Mouse (Mus musculus): Measurements from ENCODE around the gene Ifit3b. TPM values are rescaled to one million over a fixed set of nuclear protein-coding genes. Genes with fewer than 3 reads are reported as not detected.
"Not testable (repeated sequence)": the region's sequence is repeated elsewhere in the genome, so short reads cannot be mapped to it uniquely, and the experiment has no call there.

The Ifit3b gene
- polyA plus RNA-seq, 1 experiment from 2014 or later = not detected

DNA sequence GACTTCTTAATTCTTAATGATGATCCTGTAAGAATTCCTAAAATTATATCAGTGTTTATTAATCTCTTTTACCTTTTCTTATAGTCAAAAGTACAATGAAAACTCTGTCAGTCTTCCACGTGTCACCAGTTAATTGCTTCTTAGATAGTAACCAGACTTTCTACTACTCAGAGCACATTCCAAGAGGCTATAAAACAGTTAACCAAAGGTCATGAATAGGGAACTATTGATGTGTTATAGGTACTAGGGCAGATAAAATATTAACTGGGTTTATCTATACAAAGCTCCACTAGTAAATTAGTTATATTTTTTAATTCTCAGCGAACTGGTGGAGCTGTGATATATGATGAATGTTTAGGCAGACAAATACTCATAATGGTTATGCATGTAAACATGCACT, 19.7 kb downstream of the Ifit3b start:
- no peak overlapping the region for H3K27ac ChIP-seq (replicated peaks; ENCODE audit: low read depth, low read length)
- H3K36me3 ChIP-seq (ENCODE audit: control insufficient read depth, insufficient read depth, low read length) = no peaks in the 10 kb centered on the region
- H3K4me3 ChIP-seq (ENCODE audit: low read depth, low read length) = no peak overlapping the region
- no peaks in the 10 kb centered on the region for H3K27me3 ChIP-seq (replicated peaks; ENCODE audit: control insufficient read depth, insufficient read depth, low read length)
- no peaks in the 10 kb centered on the region for H3K9me3 ChIP-seq (ENCODE audit: control insufficient read depth, low read length)
- no peak for ATAC-seq (ENCODE audit: low read depth)
- H3K9ac ChIP-seq (ENCODE audit: low read depth, low read length) = no peak overlapping the region
- DNase-seq (ENCODE audit: low spot score) = no peak
- WGBS = 69% methylated on average over 2 of the region's 2 CpGs
- no peak overlapping the region for H3K4me2 ChIP-seq (ENCODE audit: low read depth, low read length)
- no peaks in the 10 kb centered on the region for H3K4me1 ChIP-seq (ENCODE audit: control insufficient read depth, insufficient read depth, low read length)

DNA sequence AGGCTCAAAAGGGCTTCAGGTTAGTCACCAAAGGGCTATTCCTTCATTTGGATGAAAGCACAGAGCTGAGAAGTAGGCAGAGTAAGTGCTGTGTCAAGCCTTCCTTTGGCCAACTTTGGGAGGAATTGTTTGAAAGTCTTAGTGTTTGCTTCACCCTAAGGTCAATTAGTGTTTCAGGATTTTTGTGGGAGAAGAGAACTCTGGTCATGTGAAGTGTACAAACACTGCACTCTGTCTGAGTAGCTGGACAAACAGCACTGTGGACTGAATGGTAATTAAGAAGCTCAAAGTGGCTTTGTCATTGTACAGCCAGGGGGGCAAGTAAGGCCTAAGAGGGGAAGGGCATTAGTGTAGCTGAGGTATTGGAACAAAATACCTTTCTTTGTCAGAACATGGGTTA, 23.7 kb downstream of the Ifit3b start:
- no peaks in the 10 kb centered on the region for H3K36me3 ChIP-seq (ENCODE audit: control insufficient read depth, insufficient read depth, low read length)
- ATAC-seq (ENCODE audit: low read depth) (no peak), DNase-seq (ENCODE audit: low spot score) (no peak)
- no peak overlapping the region for H3K4me3 ChIP-seq (ENCODE audit: low read depth, low read length)
- H3K27ac ChIP-seq (replicated peaks; ENCODE audit: low read depth, low read length) = no peak overlapping the region
- H3K4me2 ChIP-seq (ENCODE audit: low read depth, low read length) = no peak overlapping the region
- no peaks in the 10 kb centered on the region for H3K9me3 ChIP-seq (ENCODE audit: control insufficient read depth, low read length)
- H3K27me3 ChIP-seq (replicated peaks; ENCODE audit: control insufficient read depth, insufficient read depth, low read length) = no peaks in the 10 kb centered on the region
- H3K9ac ChIP-seq (ENCODE audit: low read depth, low read length) = no peak overlapping the region
- no peaks in the 10 kb centered on the region for H3K4me1 ChIP-seq (ENCODE audit: control insufficient read depth, insufficient read depth, low read length)

DNA sequence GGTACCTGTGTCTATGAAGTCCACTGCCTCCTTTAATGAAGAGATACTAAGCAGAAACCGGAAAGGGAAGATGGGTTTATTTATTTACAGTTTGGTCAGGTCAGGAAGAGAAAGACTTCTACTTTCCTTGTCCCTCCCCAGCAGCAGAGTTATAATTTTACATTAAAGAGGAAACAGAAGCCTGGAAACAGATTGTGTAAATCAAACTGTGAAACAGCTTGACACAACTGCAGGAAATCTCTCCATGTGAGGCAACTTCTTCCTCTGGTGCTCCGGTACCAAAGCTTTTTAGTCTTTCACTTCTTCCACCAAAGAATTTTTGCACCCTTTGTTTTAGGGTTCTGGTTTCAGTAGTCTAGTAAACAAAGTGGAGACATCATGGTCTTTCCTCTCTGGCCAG, 25.7 kb downstream of the Ifit3b start:
- ATAC-seq (ENCODE audit: low read depth) (no peak), DNase-seq (ENCODE audit: low spot score) (no peak)
- no peaks in the 10 kb centered on the region for H3K4me1 ChIP-seq (ENCODE audit: control insufficient read depth, insufficient read depth, low read length)
- WGBS = 70% methylated on average over 2 of the region's 2 CpGs
- H3K27me3 ChIP-seq (replicated peaks; ENCODE audit: control insufficient read depth, insufficient read depth, low read length) = no peaks in the 10 kb centered on the region
- no peak overlapping the region for H3K9ac ChIP-seq (ENCODE audit: low read depth, low read length)
- H3K4me3 ChIP-seq (ENCODE audit: low read depth, low read length) = no peak overlapping the region
- no peak overlapping the region for H3K27ac ChIP-seq (replicated peaks; ENCODE audit: low read depth, low read length)
- no peaks in the 10 kb centered on the region for H3K9me3 ChIP-seq (ENCODE audit: control insufficient read depth, low read length)
- no peak overlapping the region for H3K4me2 ChIP-seq (ENCODE audit: low read depth, low read length)
- no peaks in the 10 kb centered on the region for H3K36me3 ChIP-seq (ENCODE audit: control insufficient read depth, insufficient read depth, low read length)

DNA sequence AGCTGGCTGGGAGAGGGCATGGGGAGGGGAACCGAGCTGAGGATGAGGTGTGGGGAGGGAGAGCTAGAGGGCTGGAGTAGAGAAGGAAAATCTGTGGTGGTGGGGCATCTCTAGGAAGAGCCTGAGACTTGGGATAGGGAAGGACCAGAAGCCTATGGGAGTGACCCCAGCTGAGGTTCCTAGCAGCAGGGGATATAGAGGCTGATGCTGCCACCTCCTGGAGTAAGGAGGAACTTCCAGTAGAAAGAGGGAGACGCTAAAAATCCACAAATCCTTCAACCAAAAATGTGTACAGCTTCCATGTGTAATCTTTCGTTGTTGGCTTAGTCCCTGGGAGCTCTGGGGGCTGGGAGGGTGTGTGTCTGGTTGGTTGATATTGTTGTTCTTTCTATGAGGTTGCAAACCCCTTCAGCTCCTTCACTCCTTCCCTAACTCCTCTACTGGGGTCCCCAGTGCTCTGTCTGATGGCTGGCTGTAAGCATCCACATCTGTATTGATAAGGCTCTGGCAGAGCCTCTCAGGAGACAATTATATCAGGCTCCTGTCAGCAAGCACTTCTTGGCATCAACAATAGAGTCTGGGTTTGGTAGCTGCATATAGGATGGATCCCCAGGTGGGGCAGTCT, 29.3 kb downstream of the Ifit3b start:
- whole genome bisulfite sequencing = 9% methylated on average over 3 of the region's 3 CpGs
- Histone ChIP-seq H3K4me1 (ENCODE audit: control insufficient read depth, insufficient read depth, low read length) (no peaks in the 10 kb centered on the region), H3K27ac (replicated peaks; ENCODE audit: low read depth, low read length) (no peak overlapping the region), H3K4me3 (ENCODE audit: low read depth, low read length) (no peak overlapping the region), H3K9ac (ENCODE audit: low read depth, low read length) (no peak overlapping the region), H3K9me3 (ENCODE audit: control insufficient read depth, low read length) (no peaks in the 10 kb centered on the region), H3K36me3 (ENCODE audit: control insufficient read depth, insufficient read depth, low read length) (no peaks in the 10 kb centered on the region), H3K27me3 (replicated peaks; ENCODE audit: control insufficient read depth, insufficient read depth, low read length) (no peaks in the 10 kb centered on the region), H3K4me2 (ENCODE audit: low read depth, low read length) (no peak overlapping the region)
- DNase-seq (ENCODE audit: low spot score) (peak; percentile 64), ATAC-seq (ENCODE audit: low read depth) (peak; percentile 47; the same call in 1 of the 2 replicates)

DNA sequence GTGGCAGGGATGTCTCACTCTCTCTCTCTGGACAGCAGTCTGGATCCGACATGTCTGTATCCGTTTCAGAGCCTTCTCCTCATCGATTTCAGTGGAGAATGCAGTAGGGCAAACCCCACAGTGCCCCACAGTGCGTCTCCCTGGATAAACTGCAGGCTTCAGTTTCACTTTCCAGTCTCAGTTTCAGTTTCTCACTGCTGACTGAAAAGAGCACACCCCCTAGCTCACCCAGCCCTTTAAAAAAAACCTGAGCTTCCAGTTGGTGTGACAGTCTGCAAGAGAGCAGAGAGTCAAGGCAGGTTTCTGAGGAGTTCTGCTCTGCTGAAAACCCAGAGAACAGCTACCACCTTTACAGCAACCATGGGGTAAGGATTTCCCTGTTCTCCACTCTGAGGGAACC, 32.9 kb downstream of the Ifit3b start, which contains the start of the genes Ifit1bl2 and Ifit1:
Gene Ifit1bl2 (minus strand): TSS at position 121 of the 400 bp plus-strand sequence.
Gene Ifit1 (plus strand): TSS at position 249 of the 400 bp plus-strand sequence.
- whole genome bisulfite sequencing = 34% methylated on average over 4 of the region's 4 CpGs
- no peak within 1 kb of the TSS for H3K27ac ChIP-seq (replicated peaks; ENCODE audit: low read depth, low read length)

GRCm38 (mm10) chr19:34642616-34643015, 34.8 kb downstream of the Ifit3b start:
- Histone ChIP-seq H3K9me3 (ENCODE audit: control insufficient read depth, low read length) (no peaks in the 10 kb centered on the region), H3K4me3 (ENCODE audit: low read depth, low read length) (no peak overlapping the region), H3K4me1 (ENCODE audit: control insufficient read depth, insufficient read depth, low read length) (no peaks in the 10 kb centered on the region), H3K4me2 (ENCODE audit: low read depth, low read length) (no peak overlapping the region), H3K27me3 (replicated peaks; ENCODE audit: control insufficient read depth, insufficient read depth, low read length) (no peaks in the 10 kb centered on the region), H3K9ac (ENCODE audit: low read depth, low read length) (no peak overlapping the region), H3K36me3 (ENCODE audit: control insufficient read depth, insufficient read depth, low read length) (no peaks in the 10 kb centered on the region), H3K27ac (replicated peaks; ENCODE audit: low read depth, low read length) (no peak overlapping the region)
- no peak for DNase-seq (ENCODE audit: low spot score)
- ATAC-seq (ENCODE audit: low read depth) = no peak
- 51% methylated on average over 5 of the region's 5 CpGs for WGBS

More for the DNA sequence above, 32.9 kb downstream of the Ifit3b start, which contains the start of the genes Ifit1bl2 and Ifit1:
- Histone ChIP-seq H3K4me3 (ENCODE audit: low read depth, low read length) (no peak within 1 kb of the TSS), H3K9me3 (ENCODE audit: control insufficient read depth, low read length) (no peaks in the 10 kb centered on the region), H3K27me3 (replicated peaks; ENCODE audit: control insufficient read depth, insufficient read depth, low read length) (no peaks in the 10 kb centered on the region), H3K4me2 (ENCODE audit: low read depth, low read length) (peak within 1 kb of the TSS; percentile 12; the same call in 1 of the 2 replicates), H3K9ac (ENCODE audit: low read depth, low read length) (0 out of 2 replicates have a peak within 1 kb of the TSS, but pooled peaks have one; percentile 2), H3K36me3 (ENCODE audit: control insufficient read depth, insufficient read depth, low read length) (no peaks in the 10 kb centered on the region), H3K4me1 (ENCODE audit: control insufficient read depth, insufficient read depth, low read length) (no peaks in the 10 kb centered on the region)
- ATAC-seq (ENCODE audit: low read depth) (no peak; the same call in 1 of the 2 replicates), DNase-seq (ENCODE audit: low spot score) (peak; percentile 63)

GRCm38 (mm10) chr19:34647630-34648029, 39.9 kb downstream of the Ifit3b start:
- H3K36me3 ChIP-seq (ENCODE audit: control insufficient read depth, insufficient read depth, low read length); H3K9me3 ChIP-seq (ENCODE audit: control insufficient read depth, low read length); ATAC-seq (ENCODE audit: low read depth); H3K9ac ChIP-seq (ENCODE audit: low read depth, low read length); H3K27me3 ChIP-seq (replicated peaks; ENCODE audit: control insufficient read depth, insufficient read depth, low read length); H3K4me3 ChIP-seq (ENCODE audit: low read depth, low read length); DNase-seq (ENCODE audit: low spot score); H3K27ac ChIP-seq (replicated peaks; ENCODE audit: low read depth, low read length); H3K4me1 ChIP-seq (ENCODE audit: control insufficient read depth, insufficient read depth, low read length); H3K4me2 ChIP-seq (ENCODE audit: low read depth, low read length): not testable (repeated sequence)
- 85% methylated on average over 7 of the region's 8 CpGs for WGBS

GRCm38 (mm10) chr19:34650276-34650675, 42.5 kb downstream of the Ifit3b start:
- no peaks in the 10 kb centered on the region for H3K4me1 ChIP-seq (ENCODE audit: control insufficient read depth, insufficient read depth, low read length)
- DNase-seq (ENCODE audit: low spot score) (no peak), ATAC-seq (ENCODE audit: low read depth) (no peak)
- no peaks in the 10 kb centered on the region for H3K36me3 ChIP-seq (ENCODE audit: control insufficient read depth, insufficient read depth, low read length)
- H3K9me3 ChIP-seq (ENCODE audit: control insufficient read depth, low read length) = no peaks in the 10 kb centered on the region
- no peak overlapping the region for H3K4me2 ChIP-seq (ENCODE audit: low read depth, low read length)
- H3K4me3 ChIP-seq (ENCODE audit: low read depth, low read length) = no peak overlapping the region
- no peaks in the 10 kb centered on the region for H3K27me3 ChIP-seq (replicated peaks; ENCODE audit: control insufficient read depth, insufficient read depth, low read length)
- H3K9ac ChIP-seq (ENCODE audit: low read depth, low read length) = no peak overlapping the region
- no peak overlapping the region for H3K27ac ChIP-seq (replicated peaks; ENCODE audit: low read depth, low read length)
- WGBS = 87% methylated on average over 3 of the region's 3 CpGs

DNA sequence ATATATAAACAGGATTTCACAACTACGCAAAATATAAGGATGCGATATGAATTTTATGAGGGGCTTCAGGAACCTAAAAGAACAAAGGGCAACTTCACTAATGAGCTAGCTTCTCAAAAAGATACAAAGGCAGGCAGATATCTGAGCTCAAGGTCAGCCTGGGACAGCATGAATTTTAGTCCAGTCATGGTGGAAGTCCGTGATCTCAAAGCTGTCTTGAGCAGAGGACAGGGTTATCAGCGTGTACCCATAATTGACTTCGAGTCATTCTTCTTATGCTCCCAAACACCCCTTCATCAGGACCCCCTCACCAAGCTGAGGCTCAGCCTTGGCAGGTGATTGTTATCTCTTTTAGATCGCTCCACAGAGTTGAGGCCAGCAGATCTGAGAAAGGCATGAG, 43.2 kb downstream of the Ifit3b start:
- 86% methylated on average over 6 of the region's 6 CpGs for WGBS
- no peak overlapping the region for H3K27ac ChIP-seq (replicated peaks; ENCODE audit: low read depth, low read length)
- no peak overlapping the region for H3K4me3 ChIP-seq (ENCODE audit: low read depth, low read length)
- H3K27me3 ChIP-seq (replicated peaks; ENCODE audit: control insufficient read depth, insufficient read depth, low read length) = no peaks in the 10 kb centered on the region
- H3K9ac ChIP-seq (ENCODE audit: low read depth, low read length) = no peak overlapping the region
- no peak overlapping the region for H3K4me2 ChIP-seq (ENCODE audit: low read depth, low read length)
- ATAC-seq (ENCODE audit: low read depth) (no peak), DNase-seq (ENCODE audit: low spot score) (no peak)
- no peaks in the 10 kb centered on the region for H3K9me3 ChIP-seq (ENCODE audit: control insufficient read depth, low read length)
- H3K4me1 ChIP-seq (ENCODE audit: control insufficient read depth, insufficient read depth, low read length) = no peaks in the 10 kb centered on the region
- no peaks in the 10 kb centered on the region for H3K36me3 ChIP-seq (ENCODE audit: control insufficient read depth, insufficient read depth, low read length)

Measured in embryonic facial prominence, embryonic 14.5 days (tissue).